Mouse (Mus musculus) cerebellum, adult 18-20 months (tissue): ENCODE measurements at regions not wholly inside any gene's neighbourhood (a gene's known extent, or its start where the extent isn't known, plus 50 kb on each side); places are given as distances from the start of the nearest gene placed in this dataset.

ENCODE experiments used
- DNase-seq, 2 experiments: peaks; one replicate each; pipeline ENCODE4 v3.0.0; 2021

- no peak for DNase-seq
Observed at GRCm38 (mm10) chr19:18444324-18444723, 187.3 kb downstream of the Ostf1 start.

GRCm38 (mm10) chr19:18436351-18436750 is 195.3 kb downstream of the Ostf1 start:
- no peak for DNase-seq

DNA sequence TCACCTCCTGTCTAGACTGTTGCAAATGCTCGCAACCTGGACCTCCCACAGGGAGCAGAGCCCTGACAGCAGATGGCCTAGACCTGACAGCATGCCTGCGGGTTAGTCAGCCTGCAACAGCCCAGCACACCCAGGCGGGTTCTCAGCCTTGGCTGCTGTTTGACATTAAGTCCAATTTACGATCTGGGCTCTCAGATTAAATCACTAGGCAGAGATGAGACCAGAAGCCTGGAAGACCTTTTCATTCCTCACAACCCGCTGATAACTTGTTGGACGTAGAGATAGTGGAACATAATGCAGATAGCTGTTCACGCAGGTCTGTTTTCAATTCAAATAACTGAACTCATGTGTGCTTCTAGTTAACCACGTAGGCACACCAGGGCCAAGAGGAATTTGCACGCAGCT is 211.2 kb downstream of the Ostf1 start:
- peak; percentile 53 to 65 for DNase-seq

DNA sequence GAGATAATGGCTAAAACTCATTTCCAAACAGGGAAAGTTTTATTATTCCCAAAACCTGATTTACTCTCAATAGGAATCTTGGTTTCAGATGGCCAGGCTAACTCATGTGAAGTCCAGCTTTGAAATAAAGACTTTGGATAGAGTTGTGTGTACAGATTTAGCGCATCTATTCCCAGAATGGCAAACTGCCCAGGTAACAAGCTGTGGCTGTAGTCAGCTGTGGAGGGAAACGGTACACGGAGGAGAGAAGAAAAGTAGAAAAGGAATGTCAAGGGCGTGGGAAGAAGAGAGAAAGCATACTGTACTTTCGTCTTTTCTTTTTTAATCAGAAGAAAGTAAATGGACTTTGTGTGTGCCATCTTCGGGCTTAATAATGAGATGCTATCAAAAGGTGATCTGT is 213.1 kb downstream of the Ostf1 start:
- peak in 1 of 2 experiments; percentile 2 for DNase-seq

- DNase-seq, result no peak
Observed at GRCm38 (mm10) chr19:18377466-18378089, 254.0 kb downstream of the Ostf1 start.

DNA sequence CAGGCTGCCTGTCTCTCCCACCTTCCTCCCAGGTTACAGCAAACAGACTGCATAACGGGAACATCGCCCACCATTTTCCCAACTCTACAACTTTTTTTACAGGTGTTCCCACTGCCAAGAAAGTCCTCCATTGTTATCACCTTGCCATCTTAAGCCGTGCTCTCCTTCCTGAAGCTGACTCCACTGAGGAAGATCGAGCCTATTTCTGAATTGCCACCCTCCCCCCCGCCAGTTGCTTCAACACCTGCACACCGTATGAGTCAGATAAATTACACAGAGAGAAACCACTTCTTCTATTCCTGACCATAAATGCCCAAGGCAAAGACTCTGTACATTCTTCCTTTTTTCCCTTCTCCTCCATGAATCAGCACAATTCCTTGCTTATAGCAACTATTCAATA is 263.0 kb downstream of the Ostf1 start:
- DNase-seq, result no peak

DNA sequence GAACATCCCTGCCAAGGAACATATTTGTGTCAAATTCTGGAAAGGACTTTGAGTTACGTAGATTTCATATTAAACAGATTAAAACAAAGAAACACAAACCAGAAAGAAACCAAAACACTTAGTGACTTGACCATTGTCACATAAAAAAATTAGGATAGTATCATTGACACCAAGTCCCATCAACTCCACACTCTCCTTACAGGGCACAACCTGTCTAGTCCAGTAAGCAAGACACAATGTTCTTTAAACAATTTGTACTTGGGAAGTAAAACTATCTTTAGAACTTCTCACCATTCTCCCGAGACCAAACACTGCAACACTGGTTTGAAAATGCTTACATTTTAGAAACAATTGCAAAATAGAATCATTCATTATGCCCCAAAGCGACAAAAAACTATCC is 277.7 kb downstream of the Ostf1 start:
- DNase-seq, result no peak

DNA sequence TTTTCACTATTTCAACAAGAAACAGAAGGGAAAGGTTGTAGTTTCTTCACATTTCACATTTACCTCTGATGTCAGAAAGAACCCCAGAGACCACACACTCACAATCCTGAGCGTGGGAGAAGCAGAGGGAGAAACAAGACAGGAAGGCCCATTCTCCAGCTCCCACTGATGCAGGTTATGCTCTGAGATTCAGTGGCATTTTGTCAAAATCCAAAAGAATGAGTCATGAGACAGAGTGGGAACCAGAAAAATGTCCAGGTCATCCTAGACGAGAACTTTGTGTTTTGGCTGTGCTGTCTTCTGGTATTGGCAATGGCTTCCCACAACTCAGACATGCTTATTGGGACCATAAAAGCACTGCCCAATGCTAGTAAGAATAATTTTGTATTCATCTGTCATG is 285.9 kb downstream of the Ostf1 start:
- no peak for DNase-seq

GRCm38 (mm10) chr19:18343647-18344046 is 288.0 kb downstream of the Ostf1 start:
- DNase-seq, result no peak

DNA sequence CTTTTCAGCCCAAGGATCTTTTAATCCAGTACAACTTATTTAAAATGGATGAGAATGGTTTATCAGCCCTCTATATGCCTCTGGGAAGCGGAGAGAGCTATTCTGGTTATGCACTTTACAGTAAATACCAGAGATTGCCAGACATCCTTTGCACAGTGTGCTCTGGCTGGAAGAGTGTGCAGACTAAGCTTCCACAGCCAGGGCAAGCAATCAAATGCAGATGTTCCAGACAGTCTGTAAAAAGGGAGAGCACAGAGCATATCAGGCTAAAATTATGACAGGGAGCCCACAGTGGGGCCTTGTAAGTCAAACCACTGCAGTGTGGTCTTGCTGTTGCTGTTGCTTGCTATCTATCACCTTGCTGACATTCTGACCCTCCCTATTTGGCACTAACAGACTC is 288.6 kb downstream of the Ostf1 start:
- no peak for DNase-seq

GRCm38 (mm10) chr19:18337819-18338555 is 293.6 kb downstream of the Ostf1 start:
- no peak for DNase-seq

- DNase-seq, result no peak
Observed at GRCm38 (mm10) chr19:18336637-18337036, 295.0 kb downstream of the Ostf1 start.

- DNase-seq, result no peak
Observed at GRCm38 (mm10) chr19:18334639-18335038, 297.0 kb downstream of the Ostf1 start.

DNA sequence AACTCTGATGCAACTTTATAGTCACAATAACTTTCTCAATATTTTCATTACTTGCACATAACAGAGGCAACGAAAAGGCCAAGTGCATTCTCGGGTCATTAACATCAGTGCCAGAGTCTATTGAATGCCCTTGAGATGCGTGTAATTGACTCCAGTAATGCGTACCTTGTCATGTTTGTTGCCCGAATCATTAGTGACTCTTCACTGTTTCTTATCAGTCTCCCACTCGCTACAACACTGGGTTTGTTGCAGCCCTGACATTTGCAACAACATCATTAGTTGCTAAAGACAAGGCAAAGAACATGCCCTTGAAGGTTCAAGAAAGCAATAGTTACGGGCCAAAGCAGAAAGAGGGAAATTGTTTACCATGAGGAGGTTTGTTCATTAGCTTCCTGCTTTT is 299.8 kb downstream of the Ostf1 start:
- DNase-seq, result no peak

DNA sequence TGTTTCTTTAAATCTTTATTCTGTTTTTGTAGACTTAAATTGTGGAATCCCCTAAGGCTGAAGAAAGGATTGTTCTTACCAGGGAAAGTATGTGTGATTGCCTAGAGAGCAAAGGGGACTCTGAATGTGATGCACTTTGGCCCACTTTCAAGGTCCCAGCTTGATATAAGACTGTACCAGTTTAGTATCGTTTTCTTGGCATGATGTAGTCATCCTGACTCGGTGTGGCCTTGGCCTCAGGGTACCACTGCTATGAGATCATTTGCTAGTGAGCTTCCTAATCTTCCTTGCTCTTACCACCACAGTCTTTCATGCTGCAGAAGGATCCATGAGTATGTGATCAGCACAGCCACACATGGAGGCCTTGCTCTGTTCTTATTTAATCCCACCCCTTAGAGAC is 302.2 kb downstream of the Ostf1 start:
- DNase-seq, result no peak

DNA sequence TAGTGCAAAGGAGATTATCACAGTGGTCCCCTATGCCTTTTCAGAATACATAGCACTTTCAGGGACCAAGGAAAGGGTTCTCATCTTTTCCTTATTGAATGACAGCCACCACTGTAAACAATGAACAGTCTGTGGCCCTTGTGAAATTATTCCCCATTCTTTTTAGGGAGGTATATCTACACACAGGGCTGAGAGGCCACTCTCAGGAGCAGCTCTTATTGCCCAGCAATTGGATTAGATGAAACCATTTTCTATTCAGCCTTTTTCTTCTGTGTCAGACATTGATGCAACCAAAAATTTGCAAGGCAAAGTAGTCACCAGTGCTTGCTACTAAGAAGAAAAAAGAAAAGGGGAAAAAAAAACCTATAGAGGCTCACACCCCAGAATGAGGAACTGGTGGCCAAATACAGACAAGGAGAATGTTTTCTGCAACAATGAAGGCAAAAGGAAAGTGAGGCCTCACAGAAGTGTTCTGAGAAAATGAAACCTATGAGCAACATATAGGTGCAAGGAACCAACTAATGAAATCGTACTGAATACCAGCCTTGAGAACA is 313.2 kb downstream of the Ostf1 start:
- DNase-seq, result no peak

- no peak for DNase-seq
Observed at GRCm38 (mm10) chr19:18273415-18273814, 358.2 kb downstream of the Ostf1 start.

GRCm38 (mm10) chr19:18255074-18255684 is 376.4 kb downstream of the Ostf1 start:
- DNase-seq, result no peak

GRCm38 (mm10) chr19:18253333-18253732 is 378.3 kb downstream of the Ostf1 start:
- DNase-seq, result no peak
